Mouse (Mus musculus) frontal cortex, postnatal 14 days (tissue): ENCODE results near the gene Mroh2a.

Experiments
- DNase-seq, 2 experiments: peaks; one replicate each; pipeline ENCODE4 v3.0.0; 2022; ENCODE audit warnings: low spot score in 2 of 2

Gene Mroh2a

DNA sequence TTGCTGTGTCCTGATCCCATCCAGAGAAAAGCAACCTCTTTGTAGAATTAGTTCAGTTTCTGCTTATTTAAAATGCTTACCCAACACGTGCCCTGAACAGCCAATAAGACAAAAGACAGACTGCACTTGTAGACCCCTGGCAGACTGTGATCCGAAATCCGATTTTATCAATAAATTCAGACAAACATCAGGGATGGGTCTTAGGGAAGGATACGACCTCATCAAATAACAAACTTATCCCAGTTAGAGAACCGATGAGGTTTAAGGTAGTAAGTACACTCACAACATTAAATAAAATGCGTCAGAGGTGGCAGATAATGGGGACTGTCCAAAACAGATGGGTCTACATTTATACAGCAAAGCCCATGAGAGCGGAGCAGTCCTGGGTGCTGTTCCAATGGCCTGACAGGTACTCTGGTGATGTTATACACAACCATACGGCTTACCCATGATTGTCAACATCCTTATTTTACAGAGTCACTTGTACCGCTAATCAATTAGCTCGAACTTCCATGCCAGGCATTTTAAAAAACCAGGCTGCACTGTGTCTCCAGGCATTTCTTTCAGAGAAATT, 49.8 kb downstream of the Mroh2a start:
- DNase-seq: no peak

DNA sequence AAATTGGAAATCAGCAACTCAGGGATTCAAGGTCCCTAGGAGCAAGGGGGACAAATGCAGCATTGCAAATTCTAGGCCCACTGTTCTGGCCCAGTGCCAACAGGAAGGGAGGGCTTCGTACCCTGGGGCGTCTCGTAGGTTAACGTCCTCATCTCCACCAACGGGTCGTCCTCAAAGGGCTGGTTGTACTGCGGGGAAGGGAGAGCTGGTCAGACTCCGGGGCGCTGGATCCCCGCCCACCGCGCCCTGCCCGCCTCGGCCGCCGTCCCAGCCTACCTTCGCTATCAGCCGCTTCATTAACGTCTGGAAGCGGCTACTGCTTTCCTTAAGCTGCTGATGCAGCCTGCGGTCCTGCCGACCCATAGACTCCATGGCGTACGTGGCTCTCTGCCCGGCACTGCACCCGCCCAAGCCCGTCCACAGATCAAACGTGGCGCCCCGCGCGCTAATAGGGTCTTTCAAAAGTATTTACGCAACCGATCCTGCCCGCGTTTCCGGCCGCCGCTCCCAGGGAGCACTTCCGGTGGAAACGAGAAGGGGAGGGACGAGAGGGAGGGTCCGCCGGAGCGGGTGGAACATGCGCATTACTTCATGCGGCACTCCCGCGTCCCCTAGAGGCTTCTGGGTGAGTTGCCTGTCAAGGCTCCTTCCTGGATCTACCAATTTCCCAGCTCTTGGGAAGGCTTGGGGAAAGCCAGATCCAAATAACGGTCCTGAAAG, 50.5 kb downstream of the Mroh2a start, which contains the start of the genes Hjurp and Trpm8:
Gene Hjurp, minus strand, starts transcription at position 536 of the 720 bp plus-strand sequence.
Gene Trpm8, plus strand, starts transcription at position 564 of the 720 bp plus-strand sequence.
- peak; percentile 100 for DNase-seq

DNA sequence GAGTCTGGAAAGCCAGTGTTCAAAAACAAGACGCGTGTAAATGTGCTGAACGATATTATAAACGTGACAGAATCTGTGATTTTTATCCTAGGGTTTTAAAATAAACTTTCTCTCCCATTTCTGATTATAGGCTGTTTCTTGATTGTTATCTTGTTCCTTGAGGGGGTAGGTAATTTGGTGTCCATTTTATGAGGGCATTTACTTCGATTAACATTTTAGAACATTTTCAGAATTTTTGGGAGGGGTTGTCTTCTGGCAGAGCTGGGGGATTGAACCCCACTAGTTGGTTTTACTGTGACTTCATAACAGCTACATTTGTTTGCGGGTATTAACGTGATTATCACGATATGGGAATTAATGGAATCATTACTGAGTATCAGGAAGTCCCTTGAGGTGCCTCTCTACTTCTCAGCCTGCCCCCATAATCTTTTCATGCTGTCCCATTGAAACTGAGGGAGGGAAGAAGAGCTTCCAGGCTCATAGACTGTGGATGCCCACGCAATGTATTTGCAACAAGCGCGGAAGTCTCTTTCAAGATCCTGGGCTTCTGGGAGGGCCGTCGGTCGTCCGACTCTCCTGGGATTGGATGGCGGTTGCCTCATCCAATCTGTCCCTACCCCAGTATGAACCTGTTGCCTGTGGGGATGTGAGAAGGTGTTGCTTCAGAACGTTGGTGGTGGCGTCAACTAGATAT, 51.2 kb downstream of the Mroh2a start:
- DNase-seq: no peak

DNA sequence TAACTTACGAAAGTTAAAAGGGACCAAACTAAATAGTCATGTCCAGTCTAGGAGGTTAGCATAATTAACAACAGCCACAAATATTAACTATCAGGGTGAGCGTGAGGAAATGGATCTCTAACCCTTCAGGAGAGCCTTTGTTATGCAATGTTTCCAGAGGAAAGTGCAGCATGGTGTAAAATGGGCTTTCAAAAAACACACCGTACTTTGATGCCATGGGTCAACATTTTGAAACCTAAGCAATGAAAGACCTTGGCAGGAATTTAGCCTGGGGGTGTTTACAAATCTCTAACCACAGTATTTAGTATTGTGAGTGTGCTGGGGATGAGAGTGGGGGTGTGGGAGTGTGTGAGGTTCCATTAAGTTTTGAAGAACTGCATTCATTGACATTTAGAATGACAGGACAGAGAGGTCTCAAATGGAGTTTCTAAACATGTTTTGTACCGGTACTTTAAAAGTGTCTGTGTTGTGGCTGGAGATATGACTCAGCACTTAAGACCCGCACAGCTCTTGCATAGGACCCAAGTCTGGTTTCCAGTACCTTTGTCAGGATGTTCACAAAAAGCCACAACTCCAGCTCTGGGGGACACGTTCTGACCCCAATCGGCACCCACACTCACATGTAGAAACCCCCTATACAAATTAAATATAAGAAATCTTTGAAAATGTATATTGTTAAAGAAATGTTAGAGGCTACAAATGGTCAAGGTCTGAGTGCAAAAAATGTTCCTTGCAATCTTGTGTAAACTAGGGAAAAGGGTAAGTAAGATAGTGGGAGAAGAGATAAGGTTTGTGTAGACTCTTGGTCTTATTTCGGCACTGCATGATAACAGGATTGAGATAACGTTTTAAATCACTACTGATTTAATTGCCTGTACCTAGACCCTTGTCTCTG, 52.6 kb downstream of the Mroh2a start:
- DNase-seq: no peak

DNA sequence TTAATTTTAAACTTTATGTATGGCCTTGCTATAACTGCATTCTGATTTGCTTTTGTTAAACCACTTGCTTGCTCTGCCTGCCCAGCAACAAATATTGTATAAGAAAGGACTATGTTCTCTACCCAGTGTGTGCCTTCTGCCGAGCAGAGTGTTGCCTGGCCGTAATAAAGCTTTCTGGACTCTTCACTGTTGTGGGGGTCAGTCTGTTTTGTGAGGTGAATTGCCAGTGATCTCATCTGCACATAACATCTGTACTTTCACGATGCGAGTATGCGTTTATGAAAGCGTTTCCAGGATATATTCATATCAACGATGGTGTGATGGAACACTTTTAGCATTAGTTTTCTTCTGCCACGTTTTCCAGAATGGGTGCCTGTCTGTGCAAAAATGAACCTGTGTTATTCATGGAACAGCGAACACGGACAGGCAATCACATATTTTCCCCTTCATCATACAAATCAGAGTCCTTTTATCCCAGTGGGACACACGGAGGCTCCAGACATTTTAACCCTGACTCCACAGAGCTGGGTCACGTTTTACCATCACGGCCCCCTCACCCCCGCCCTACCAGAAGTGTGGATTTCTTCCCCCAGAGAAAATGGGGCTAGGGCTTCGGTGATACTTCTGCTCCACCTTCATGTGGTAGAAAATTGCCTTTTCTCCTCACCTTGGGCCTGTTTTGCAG, 53.4 kb downstream of the Mroh2a start:
- DNase-seq: no peak

DNA sequence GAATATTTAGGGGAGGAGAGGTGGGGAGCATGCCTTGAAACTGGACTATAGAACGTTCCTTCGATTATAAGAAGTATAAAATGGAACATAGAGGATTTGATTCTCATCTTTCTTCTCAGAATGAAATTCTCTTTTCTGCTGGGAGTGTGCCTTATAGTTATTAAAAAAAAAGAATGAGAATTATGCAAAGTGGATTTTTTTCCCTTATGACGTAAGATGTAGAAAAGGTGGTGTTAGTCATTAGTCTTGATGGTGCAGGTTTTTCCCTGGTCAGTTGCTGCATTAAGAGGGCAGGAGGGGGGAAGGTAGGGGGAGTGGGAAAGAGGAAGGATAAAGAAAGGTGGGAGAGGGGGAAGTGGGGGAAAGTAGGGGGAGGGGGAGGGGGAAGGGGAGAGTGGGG, 55.5 kb downstream of the Mroh2a start:
- DNase-seq: no peak

DNA sequence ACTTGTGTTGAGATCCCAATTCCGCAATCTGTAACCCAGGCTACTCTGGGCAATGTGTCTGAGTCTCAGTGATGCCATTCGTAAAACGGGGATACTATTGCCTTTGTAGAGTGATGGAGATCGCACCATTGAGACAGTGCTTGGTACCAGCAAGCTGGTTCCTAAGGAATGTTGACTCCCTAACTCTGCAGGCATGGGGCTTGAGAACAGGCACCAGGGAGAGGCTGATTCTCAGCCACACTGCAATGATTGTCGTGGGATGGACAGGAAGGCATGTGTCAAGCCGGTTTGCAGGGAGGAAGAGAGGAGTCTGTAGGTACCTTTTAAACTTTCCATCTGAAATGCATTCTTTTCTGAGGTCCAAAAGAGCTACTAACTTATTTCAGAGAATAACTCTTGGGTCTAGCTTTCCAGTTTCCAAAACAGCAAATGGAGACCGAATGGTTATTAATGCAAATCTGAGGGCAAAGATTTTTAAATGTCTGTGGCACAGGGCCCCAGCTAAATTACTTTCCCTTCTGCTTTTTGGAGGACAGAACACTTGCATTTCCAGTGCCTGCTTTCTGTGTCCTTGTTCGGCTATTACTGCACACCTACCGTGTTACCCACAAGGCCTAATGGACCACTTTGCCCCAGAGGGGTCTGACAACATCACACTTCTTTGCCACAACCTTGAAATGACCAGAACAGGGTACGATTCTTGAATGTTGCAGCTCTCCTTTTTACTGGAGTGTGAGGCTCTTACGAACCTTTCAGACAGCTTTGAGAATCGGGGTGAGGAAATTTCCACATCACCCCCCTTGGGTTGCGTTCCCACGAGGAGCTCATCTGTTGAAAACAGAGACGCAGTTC, 56.8 kb downstream of the Mroh2a start:
- DNase-seq: no peak

DNA sequence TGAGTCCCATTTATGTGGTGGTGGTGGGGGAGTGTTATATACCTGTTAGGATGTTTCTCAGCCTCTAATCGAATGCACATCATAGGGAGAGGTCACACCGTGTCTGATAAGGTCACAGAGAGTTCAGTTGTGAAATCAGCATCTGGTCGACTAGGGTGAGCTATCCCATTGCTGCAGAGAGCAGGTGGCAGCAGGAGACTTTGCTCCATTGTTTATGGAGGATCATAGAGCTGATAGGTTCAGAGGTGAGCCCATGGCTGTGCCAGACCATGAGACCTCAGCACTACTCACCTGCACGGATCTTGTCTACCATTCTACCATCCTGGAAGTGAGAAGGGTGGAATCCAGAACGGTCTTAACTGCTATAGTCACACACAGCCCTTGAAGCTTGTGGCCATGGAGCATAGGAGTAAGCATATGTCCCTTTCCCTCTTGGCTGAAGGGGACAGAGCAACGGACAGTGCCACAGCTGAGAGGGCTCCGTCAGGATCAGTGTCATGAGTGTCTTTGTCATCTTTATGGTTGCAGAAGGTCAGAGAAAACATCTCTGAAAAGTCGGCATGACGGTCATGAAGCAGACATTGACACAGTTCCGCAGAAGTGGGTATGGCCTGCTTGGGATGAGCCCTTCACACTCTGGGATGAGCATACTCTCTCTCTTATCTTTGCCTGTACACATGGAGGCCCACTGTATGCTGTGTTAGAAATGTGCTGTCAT, 57.6 kb downstream of the Mroh2a start:
- no peak for DNase-seq

DNA sequence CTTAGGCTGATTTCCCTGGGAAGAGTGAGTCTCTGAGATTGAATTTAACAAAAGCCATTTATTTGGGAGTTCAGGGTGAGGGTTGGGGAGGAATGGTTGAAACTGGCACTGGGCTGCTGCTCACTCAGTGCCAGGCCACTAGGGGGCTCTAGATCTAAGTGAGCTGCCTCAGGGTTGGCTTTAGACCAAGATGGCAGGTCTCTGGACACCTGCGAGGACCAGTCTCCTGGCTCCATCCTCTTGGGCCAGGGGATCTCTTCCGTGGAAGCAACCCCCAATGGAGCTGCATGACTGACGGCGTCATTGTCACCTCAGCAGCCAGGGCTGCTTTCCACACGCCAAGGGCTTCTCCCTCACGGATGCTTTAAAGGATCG, 58.1 kb downstream of the Mroh2a start:
- no peak for DNase-seq

DNA sequence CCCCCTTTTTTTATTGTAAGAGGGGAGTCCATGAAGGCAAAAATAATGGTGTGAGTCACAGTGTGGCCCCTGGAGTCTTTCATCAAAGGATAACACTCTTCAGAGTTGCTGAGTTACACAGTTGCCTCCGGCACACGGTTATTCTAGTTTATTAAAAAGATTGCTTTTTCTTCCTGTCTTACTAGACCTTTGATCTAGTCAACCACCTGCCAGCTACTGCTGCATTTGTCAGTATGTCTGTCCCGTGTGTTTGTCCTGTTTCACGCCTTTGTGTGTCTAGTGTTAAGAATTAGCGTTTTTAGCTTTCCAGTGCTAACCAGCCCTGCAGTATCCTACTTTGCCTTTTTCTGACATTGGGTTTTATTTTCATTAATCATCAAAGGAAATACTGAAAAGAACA, 58.9 kb downstream of the Mroh2a start:
- no peak for DNase-seq

DNA sequence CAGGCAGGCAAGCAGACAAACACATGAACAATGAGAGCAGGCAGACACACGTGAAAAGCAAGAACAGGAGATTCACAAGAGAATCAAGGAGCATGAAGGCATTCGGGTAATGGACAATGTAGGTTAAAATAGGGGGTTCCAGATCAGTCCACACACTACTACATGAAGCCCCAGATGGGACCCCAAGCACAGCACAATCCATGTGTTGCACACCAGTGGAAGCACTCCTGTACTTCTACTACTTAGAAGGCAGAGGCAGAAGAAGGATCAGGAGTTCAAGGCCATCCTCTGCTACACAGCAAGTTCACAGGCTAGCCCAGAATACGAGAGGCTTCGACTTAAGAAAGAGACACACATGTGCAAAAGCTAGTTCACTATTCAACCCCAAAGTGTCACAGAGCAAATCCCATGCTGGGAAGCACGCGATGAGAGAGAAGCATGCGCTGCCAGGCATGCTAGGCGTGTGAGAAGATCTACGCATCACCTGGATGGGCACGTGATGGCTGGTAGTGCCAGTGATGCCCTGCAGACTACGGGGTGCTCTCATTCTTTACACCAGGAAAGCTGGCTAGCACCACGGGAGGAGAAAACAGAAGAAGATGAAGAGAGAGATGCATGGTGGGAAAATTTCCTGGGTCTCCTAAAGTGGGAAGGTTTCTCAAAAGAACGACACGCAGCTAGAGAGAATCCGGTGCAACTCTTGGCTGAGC, 59.5 kb downstream of the Mroh2a start:
- no peak for DNase-seq

DNA sequence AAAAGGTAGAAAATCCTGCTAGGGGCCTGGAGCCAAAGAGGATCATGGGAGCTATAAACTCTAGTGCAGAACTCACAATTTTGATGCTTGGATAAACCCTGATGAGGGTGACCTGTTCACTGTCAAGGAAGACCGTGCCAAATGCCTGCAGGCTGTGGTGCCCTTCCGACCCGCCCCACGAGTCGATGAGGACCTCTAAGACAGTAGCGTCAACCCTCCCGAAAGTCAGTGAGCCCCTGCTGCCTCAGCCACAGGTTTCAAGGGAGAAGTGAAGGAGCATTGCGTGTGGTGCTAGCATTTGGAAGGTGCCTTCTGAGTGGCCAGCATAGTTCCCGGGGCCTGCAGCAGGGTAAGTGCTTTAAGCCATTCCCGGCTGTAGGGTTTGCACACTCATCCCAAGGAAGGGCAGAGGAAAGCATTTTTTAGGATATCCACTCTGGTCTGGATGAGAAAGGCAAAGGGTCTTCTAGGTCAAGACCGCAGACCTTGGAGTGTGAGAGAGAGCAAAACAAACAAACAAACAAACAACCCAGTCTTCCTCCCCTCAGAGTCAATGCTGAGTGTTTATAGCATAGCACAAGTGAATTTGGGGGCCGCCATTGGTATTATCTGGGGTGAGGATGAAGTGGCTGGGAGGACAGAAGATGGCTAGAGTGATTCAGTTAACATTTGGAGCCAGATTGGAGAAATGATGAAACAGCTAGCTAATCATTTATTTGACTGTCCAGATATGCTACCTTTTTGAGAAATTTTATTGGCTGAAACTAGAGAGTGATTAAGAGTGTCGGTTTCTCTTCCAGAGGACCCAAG, 60.3 kb downstream of the Mroh2a start:
- DNase-seq: no peak

DNA sequence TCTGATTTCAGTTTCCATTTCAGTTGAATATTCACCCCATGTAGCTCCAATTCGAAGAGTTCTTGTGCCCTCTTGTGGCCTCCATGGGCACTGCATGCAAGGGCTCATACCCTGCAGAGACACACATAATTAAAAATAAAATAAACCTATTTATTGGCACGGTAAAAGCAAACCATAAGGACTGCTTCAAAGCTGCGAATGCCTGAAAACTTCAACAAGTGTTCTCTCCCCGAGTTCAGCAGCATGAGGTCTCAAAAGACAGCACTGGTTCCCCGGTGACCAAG, 60.9 kb downstream of the Mroh2a start:
- DNase-seq: no peak

DNA sequence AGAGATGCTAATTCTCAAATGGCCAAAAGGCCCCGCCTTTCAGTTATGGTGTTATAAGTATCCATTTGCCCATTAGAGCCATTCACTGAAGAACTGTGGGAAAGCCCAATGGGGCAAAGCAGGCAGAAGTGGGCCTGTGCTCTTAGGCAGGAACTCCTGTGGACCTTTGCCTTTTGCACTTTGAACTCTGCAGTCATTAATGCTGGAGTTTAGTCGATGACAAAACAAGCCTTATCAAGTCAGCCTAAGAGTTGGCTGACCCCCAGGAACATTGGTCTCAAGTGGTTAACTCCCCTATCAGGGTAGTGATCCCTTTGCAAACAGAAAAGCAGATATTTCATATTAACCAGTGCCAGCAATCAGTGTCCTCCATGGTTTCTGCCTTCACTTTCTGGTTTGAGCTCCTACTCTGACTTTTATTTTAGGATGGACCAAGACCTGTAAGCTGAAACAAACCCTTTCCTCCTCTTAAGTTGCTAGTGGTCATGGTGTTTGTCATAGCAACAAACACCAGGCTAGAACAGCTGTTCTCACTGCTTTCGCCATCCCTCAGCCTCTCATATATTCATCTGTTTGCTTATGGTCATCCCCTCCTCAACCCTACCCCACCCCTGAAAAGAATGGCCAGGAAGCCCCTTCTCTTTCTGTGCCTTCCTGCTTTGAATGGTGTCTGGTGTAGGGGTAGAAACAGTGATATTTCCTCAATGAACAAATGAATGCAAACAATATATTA, 61.4 kb downstream of the Mroh2a start:
- DNase-seq: no peak

DNA sequence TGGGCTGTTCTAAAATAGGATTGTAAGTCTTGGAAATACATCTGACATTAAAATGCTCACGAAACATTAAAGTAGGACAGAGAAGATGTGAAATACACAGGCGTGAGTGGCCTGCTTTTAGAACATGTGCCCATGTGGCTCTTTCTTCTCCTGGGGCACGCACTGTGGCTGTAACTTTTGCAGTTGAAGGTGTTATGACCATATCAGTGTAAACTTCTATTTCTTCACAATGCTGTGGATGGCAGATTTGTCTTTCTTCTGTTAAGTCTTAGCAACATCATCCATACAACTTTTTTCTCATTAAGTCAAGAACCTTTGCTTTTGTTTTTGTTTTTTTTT, 62.0 kb downstream of the Mroh2a start:
- no peak for DNase-seq

DNA sequence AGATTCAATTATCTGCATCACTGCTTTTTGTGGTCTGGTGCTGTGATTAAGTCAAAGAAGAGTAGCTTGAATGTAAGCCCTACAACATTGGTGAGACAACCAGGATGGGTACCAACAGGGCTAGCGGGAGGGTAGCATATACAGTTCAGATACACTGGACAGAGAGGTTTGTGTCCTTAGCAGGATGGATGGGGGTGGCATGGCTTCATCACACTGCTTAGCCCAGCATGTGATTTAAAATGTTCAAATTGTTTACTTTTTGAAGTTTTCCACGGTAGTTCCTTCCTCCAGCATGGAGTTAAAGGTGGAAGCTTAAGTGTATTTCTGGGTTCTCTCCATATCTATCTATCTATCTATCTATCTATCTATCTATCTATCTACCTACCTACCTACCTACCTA, 62.4 kb downstream of the Mroh2a start:
- DNase-seq: no peak

DNA sequence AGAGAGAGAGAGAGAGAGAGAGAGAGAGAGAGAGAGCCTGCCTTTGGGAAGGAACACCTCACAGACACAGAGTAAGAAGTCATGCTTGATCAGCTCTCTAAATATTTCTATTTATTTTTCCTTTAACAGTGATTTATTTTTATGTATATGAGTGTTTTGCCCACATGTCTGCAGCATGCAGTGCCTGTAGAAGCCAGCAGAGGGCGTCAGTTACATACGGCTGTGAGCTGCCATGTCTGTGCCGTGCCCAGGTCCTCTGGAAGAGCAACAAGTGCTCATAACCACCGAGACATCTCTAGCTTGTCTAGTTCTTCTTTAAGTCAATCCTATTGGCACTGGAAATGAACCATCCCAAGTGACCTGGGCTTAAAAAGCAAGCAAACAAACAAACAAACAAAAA, 63.1 kb downstream of the Mroh2a start:
- DNase-seq: no peak

DNA sequence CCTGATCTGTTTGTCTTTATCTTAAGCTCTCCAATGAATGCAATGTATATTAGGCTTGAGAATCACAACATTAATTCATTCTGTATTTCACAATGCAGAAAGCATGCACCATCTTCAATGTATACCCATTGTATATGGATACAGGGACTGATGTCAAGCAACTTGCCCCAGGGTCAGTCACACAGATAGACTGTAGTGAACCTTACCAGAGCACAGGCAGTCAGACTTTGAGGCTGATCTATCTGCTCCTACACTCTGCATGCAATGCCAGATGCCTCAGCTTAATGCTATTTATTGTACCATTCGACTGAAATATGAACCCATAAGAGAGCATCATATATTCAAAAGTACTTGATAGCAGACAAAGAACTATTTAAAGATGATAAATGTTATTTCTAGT, 63.7 kb downstream of the Mroh2a start:
- DNase-seq: no peak
